Mouse (Mus musculus): ENCODE results near the gene Gbp3.
A peak's percentile ranks its signal among the peaks of the same experiment; 100 is the strongest.
"Not testable (repeated sequence)": the region's sequence is repeated elsewhere in the genome, so short reads cannot be mapped to it uniquely, and the experiment has no call there.

Gbp3 gene

DNA sequence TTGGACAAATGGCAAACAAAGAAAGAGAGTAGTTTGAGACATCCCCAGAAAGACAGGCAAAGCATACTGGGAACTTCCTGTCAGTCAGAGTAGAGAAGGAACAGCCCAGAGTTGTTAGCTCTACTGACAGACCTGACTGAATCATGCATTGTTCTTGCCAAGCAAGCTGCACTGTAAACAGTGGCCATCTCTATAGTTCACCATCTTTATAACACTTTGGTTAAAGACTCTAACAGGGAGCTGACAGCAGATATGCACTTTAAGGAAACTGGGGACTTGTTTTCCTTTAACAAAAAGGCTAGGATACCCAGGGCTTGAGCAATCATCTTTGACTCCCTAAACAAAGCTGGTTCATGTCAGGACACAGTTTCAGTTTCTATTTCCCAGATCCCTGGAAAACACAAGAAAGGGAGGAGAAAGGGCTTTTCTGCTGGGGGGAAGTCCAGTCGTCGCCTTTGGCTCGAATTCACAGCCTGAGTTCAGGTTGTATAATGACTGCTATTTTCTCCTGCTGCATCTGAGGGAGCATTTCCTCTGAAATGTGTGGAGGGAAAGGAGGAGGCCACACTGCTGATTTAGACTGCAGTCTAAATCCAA lies at the start of gene Gbp3:
Gbp3 (plus strand) TSS at position 395 of the 597 bp plus-strand sequence.
- DNase-seq, result no peak

DNA sequence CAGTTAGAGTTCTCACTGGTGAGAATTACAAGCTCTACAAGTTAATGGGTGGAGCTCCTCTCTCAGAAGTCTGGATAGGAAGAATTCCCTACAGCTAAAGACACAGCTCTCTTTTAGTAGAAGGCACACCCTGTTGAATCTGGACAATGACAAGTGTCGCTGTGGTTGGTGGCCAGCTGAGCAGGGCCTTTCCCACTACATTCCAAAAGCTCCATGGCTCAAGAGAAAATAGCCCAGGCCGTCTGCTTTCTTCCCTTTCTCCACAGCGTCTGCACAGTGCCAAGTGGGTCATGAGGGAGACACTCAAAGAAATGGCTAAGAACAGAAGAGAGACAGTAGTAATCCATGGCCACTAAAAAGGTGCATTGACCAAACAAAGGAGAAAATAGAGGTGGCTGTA lies 31.7 kb upstream of the Gbp3 start:
- DNase-seq, result no peak

DNA sequence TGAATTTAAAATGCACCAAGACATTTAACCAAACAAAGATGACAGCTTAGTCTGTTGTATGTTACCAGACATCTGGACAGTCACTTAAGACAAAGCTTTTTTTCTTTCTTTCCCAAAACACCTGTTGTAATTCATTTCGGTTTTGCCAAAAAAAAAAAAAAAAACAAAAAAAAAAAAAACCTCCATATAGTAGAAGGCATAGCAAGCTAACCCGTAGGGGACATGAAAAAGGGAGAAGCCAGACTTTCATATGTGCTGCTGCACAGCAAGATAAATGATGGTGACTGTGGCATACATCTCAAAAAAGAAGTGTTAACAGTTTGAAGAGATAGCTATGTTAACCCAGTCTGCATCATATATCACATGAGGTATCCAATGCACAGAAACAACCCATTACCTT lies 30.2 kb upstream of the Gbp3 start:
- DNase-seq, result no peak

DNA sequence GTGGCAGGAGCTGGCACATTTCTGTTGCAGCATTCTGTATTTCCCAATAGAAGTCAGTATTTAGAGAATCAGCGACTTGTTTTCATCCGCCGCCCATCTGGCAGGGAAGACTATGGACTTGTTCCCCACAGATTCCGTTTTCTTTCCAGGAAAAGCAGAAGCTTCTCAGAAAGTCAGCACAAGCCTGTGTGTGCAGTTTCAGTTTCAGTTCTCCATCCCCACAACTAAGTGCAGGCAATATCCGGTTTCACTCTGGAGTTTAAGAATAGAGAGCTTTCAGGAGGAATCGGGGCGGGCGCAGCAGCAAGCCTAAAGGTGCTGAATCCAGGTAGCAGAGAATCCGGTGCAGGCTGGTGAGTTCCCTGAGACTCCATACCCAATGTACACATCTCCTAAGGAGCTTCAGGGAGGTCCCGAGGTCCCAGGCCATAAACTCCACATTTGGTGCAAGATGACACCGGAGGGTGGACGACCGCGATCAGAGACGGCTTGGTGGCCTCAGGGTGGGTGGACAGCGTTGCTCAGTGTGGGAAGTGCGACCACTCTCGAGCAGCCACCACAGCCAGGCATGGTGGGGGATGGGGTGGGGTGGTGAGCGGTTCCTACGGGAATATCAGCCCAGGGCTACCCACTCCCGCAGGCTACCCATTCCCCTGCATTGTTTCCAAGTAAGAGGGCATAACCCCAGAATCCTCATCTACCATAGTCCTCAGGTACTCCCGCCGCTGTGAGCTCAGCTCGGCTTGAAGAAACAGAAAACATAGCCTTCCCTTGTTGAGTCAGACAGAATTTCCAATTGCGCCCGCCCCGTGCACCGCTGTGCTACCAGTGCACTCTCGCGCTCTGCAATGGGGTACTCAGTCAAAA lies 29.5 kb upstream of the Gbp3 start, which contains the start of gene Gbp7:
Gbp7 (plus strand) TSS at position 256 of the 867 bp plus-strand sequence.
- DNase-seq, result peak; percentile 27

DNA sequence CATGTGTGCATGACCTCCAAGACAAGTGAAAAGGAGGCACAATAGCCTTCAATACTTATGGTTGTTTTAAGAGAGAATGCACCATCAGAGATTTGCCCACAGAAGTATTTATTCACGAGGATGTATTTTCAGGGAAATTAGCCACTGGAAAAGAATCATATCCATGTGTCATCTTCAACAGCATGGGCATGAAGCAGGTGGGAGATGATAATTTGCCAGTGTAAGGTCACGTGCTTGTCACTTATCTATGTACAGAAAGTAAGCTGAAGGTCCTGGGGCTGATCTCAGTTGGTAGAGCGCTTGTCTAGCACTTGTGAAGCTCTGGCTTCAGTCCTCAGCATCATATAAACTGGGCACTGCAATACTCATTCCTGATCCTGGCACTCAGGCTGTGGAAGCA lies 28.2 kb upstream of the Gbp3 start:
- DNase-seq, result no peak

DNA sequence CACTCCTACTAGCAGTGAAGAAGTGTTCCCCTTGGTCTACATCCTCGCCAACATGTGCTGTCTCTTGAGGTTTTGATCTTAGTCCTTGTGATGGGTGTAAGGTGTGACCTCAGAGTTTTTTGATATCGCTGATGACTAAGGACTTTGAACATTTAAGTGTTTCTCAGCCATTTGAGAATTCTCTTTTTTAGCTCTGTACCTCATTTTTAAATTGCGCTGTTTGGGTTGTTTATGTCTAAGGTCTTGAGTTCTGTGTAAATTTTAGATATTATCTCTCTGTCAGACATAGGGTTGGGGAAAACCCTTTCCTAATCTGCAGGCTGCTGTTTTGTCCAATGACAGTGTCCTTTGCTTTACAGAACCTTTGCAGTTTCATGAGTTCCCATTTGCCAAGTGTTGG lies 26.6 kb upstream of the Gbp3 start:
- DNase-seq, result no peak

DNA sequence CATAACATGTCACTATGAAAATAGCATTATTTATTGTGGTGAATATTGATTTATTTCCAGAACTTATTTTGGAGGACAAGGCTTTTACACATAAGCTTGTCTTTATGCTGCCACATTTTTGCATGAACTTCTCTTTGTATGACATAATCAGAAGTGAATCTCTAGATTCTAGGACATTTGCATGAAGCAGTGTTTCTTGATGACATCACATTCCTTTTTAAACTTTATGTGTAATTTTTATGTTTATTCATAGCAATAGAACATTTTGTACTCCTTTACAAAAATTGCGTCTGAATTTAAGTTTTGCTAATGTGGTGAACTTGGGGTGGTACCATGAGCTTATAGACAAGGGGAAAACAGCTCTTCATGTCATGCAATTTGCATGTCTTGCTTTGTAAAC lies 24.2 kb upstream of the Gbp3 start:
- no peak for DNase-seq

DNA sequence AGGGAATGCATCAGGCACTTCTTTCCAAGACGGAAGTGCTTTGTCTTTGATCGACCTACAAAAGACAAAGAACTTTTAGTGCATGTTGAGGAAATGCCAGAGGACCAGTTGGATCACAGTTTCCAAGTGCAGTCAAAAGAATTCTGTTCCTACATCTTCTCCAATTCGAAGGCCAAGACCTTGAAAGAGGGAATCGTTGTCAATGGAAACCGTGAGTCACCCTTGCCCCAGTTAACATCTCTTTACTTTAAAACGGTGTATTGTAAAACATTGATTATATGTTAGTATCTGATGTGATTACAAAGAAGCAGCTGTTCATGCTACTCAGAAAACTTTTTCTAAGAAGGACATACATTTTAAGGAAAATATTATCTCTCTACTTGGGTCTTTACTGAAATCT lies 18.4 kb upstream of the Gbp3 start:
- no peak for DNase-seq

DNA sequence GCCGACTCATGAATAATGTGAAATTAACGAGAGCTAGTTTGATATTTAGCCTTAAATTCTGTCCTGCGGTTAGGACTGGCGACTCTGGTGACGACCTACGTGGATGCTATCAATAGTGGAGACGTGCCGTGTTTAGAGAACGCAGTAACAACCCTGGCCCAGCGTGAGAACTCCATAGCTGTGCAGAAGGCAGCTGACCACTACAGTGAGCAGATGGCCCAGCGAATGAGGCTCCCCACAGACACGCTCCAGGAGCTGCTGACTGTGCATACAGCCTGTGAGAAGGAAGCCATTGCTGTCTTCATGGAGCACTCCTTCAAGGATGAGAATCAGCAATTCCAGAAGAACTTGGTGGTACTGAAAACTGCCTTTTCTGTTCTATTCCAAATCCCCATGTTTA lies 17.1 kb upstream of the Gbp3 start:
- not testable (repeated sequence) for DNase-seq

DNA sequence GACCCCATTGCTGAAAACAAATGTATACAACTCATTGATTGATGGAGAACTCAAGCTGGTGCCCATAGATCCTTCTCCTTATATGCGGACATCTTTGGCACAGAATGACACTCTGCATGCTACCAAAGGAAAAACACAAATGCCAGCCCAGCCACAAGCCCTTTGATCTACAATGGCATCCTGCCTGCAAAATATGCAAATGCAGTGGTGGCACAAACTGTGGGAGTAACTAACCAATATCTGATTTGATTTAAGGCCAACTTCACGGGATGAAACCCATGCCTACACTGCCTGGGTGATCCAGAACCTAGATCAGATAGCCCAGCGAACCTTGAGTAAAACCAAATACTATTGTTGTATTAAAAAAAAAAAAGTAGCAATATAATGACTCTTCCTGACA lies 13.1 kb upstream of the Gbp3 start:
- DNase-seq, result no peak

DNA sequence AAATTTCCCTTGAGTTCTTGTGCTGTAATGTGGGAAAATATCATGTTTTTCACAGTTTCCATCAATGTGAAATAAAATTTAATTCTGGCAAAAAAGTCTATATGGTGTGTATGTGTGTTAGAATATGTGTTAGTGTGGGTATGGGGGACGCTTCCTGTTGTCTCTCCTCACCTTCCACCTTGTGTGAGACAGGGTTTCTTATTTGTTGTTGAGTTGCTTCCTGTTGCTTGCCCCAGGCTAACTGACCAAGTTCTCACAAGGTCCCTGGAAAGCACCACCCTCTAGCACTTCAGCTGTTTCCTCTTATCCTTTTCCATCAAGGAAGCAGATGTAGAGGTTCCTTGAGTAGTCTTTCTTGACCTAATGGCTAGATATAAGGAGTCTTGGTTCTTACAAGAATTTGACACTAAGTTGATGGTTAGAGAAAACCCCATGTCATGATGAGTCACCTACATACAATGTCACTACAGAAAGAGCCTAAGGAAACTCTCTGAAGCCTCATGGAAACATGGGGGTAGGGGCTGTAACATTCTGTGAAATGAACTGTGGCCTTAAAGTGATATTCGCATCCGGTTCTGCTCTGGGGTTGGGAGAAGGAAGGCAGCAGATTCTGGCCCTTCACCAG lies 9.7 kb upstream of the Gbp3 start:
- no peak for DNase-seq

DNA sequence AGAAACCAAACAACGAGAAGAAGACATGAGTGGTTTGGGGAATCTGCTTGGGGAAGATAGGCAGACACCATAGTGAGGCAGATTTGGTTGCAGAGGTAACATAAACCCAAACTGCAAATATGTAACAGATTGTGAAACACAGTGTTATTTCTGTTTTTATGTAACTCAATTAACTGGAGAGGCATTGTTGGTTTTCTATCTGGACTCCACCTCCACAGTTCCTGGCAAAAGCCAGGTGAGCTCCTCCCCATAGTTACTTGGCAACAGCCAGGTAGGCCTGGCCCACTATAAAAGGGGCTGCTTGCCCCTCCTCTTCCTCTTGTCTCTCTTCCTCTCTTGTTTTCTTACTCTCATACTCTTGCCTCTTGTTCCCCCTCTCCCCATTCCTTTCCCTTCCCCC lies 5.2 kb upstream of the Gbp3 start:
- DNase-seq, result no peak

DNA sequence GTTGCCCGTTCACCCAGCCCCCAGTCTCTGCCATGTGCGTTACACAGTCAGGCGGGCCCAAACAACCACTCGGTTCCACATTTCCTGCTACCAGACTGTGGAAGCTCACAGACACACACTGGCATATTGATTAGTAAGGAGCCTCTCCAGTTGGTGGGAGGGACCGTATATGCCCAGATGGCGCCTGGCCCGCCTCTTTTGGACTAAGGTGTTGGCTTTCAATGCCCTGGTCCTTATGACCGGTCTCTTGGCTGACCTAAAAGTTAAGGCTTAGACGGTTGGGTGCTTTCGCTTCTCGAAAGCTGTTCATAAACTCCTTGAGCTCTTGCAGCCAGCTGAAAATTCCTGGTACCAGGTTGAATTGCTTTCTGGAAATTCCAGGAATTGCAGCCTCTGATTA lies 4.2 kb upstream of the Gbp3 start:
- DNase-seq, result no peak

DNA sequence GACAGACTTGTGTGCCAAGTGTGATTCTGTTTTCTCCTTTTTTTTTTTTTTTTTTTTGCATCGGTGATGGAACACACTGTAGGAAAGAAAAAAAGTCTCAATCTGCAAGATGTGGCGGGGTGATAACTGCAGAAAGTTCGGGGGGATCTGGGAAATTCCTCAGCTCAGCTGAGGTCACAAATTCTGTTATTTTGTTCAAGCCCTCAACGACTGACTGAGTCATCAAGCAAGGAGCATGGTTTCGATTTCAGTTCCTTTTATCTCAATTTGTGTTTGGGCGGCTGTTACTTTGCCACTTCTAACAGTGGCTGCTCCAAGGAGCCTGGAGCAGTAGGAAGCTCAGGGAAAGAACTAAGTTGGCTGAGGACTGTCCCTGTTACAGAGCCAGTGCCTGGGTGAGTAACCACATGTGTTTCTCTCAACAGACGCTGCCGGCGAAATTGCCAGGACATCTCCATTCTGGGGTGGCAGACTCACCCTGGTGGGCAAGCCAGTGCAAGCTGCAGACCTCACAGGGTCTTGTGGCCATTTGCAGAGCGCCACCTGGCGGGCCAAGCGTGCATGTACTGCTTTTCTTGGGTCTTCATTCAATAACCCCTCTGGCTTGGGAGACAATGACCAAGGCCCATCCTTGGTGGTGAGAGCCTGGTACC lies 596 bp downstream of the Gbp3 start:
- peak; percentile 74 for DNase-seq

DNA sequence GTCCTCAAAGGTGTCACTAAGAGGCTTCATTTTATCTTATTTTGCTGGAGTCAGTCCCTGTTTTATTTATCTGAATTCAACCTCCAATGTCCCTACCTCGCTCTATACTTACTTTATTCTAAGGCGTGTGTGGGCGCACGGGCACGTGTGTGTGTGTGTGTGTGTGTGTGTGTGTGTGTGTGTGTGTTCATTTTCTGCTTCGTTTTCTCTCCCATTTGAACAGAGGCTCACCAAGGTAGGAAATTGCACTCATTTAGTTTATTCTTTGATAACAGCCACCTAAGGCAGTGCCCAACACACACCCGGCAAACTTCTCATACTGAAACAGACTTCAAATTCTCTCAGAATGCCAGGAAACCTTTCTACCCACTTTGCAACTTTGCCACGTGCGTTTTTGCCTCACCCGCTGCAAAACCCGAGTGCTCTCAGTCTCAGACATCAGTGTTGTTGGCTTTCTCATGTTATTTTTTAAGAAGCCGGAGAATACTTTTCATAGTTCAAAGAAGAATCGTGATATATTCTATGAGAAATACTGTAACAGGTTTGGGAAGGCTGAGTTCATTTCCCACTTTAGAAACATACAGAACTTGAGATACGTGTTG lies 1.3 kb downstream of the Gbp3 start:
- no peak for DNase-seq

DNA sequence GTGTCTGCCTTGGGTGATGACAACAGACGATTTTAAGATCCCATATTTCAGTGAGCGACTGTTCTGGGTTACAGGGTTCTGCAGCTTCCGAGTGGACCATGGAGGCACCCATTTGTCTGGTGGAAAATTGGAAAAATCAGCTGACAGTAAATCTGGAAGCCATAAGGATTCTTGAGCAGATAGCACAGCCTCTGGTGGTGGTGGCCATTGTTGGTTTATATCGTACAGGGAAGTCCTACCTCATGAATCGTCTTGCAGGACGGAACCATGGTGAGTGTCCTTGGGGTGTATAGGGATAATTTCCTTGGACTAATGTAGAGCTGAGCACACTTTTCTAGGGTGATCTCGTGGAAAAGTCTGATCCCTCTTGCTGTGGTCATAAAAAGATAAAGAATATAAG lies 1.8 kb downstream of the Gbp3 start:
- no peak for DNase-seq

DNA sequence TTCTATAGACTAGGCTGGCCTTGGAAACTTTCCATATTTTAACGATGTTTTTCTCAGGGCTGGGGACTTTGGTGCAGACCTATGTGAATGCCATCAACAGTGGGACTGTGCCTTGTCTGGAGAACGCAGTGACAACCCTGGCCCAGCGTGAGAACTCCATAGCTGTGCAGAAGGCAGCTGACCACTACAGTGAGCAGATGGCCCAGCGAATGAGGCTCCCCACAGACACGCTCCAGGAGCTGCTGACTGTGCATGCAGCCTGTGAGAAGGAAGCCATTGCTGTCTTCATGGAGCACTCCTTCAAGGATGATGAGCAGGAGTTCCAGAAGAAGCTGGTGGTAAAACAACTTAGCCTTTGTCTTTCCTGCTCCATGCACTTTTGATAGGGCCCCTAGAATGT lies 7.7 kb downstream of the Gbp3 start:
- not testable (repeated sequence) for DNase-seq

DNA sequence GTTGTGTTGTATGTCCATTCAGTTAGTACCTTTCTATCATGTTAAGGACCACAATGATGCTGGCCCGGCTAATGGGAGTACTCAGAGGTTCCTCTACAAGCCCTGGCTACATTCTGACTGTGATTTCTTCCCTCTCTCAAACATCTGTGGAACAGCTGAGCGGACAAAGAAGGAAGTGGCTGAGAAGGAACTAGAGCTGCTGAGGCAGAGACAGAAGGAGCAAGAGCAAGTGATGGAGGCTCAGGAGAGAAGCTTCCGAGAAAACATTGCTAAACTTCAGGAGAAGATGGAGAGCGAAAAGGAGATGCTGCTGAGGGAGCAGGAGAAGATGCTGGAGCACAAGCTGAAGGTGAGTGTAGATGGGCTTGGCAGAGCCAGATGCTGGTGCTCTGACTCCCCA lies 10.9 kb downstream of the Gbp3 start:
- DNase-seq, result no peak

DNA sequence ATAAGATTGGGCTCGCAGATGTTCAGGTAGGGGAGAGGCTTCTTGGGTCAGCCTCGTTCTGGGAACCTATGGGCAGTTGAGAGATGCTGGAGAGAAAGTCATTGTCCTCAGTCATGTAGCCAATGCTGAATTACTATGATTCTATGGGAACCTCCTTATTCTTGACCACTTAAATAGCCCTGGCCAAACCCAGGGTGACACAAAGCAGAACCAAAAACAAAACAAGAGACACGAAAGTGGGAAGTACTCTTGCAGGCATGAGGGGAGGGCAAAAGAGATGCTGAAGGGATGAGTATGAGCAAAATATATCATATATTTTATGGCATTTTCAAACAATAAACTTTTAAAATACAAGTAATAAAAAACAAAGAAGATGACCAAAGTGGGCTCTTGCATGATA lies 17.3 kb downstream of the Gbp3 start:
- DNase-seq, result no peak

DNA sequence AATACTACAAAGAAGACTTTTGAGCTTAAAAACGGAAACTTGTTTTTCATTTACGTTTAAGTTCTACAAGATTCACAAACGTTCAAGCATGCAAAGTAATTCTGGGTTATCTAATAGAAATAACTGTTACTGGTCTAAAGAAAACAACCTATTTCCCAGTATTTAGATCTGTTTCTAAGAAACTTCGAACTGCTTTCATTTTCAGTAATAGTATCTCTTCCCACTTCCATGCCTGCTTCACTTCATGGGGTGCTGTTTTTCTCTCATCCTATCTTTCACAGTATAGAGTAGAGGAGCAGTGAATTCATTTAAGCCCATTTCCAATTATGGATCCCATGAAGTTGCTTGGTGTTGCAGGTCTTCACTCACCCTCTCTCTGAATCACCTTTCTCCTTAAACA lies 18.5 kb downstream of the Gbp3 start:
- no peak for DNase-seq

DNA sequence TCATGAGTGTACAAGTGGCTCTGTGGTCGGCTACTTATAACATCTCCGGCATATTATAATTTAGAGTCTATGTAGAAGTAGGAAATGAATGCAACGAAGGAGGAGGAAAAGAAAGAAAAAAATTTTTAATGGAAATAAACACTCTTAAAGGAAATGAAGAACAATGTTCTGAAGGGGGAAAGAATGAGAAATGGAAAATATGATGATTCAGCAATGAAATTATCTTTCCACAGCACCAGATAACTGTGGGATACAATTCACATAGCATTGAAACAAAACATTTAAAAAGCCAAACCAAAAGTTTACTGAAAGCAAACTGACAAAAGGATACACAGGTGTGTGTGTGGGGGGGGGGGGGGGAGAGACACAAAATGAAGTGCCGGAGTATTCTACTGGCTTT lies 23.2 kb downstream of the Gbp3 start:
- DNase-seq, result no peak

DNA sequence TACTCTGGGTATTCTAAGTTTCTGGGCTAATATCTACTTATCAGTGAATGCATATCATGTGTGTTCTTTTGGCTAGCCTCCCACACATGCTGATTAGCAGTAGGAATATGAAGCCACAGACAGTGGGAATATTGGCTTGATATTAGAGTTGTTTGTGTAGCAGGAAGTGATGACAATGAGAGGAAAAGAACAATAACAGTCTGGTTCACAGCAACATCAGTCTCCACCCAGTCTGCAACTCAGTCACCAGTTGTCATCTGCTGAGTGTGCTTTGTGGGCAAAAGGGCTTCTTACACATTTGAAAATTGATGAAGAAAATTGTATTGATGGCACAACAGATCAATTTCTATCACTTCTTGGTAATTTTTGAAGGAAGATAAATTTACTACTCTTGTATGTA lies 27.6 kb downstream of the Gbp3 start:
- no peak for DNase-seq

DNA sequence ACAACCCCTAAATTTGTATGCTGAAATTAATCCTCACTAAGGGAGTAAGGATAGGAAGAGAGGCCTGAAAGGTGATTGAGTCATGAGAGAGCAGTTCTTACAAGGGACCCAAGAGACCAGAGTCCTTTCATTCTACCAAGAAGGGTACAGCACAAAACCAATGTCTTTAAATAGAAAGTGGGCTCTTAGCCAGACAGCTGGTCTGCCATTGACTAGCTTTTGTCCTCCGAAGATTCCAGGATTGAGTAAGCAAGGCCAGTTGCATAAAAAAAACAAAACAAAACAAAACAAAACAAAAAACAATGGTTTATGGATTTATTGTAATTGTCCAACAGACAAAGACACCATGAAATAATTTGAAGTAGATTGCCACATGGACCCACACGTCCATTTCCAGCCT lies 29.1 kb downstream of the Gbp3 start:
- DNase-seq, result no peak

Data from right cerebral cortex, postnatal 4 days (tissue).